Mouse (Mus musculus) heart, embryonic 14.5 days (tissue): ENCODE measurements around the gene Myh3. TPM values are rescaled to one million over a fixed set of nuclear protein-coding genes. Genes with fewer than 3 reads are reported as not detected.

Experiments
- ATAC-seq: fragments of 200-750 bp; cut with Nextera tagmentation; 2 replicates; pipeline ENCODE4 v1.8.0; 2017; ENCODE audit warnings: low read depth, moderate TSS enrichment; ENCODE audit not compliant: insufficient number of reproducible peaks, insufficient read depth, low FRiP score
- H3K27ac ChIP-seq, 2 experiments: fragments of 200-500 bp in 1 of 2; fragments of 300-500 bp in 1 of 2; sonication (generic) in 1 of 2; replicated peaks in 1 of 2; 2 replicates each; pipeline ENCODE4 v1.5.1; 2012 to 2014; ENCODE audit warnings: low read depth in 2 of 2, low read length in 2 of 2, control low read depth in 1 of 2, mild to moderate bottlenecking in 1 of 2, mixed read lengths in 1 of 2; ENCODE audit not compliant: control insufficient read depth in 1 of 2, insufficient read depth in 1 of 2
- H3K27me3 ChIP-seq: fragments of 300-500 bp; sonication (generic); 2 replicates; pipeline ENCODE4 v1.6.1; 2014; ENCODE audit warnings: mild to moderate bottlenecking, low read length, control low read depth; ENCODE audit not compliant: control insufficient read depth, insufficient read depth
- H3K36me3 ChIP-seq: fragments of 300-500 bp; sonication (generic); 2 replicates; pipeline ENCODE4 v1.6.1; 2014; ENCODE audit warnings: mild to moderate bottlenecking, control low read depth, low read length, mixed read lengths; ENCODE audit not compliant: control insufficient read depth, insufficient read depth
- H3K4me1 ChIP-seq, 2 experiments: fragments of 200-500 bp in 1 of 2; fragments of 300-500 bp in 1 of 2; sonication (generic) in 1 of 2; 2 replicates each; pipeline ENCODE4 v1.6.1; 2012 to 2014; ENCODE audit warnings: low read length in 2 of 2, control low read depth in 1 of 2, mixed read lengths in 1 of 2; ENCODE audit not compliant: control insufficient read depth in 2 of 2, insufficient read depth in 2 of 2
- H3K4me2 ChIP-seq: fragments of 300-500 bp; sonication (generic); 2 replicates; pipeline ENCODE4 v1.6.1; 2014; ENCODE audit warnings: mild to moderate bottlenecking, low read length
- H3K4me3 ChIP-seq, 2 experiments: fragments of 200-500 bp in 1 of 2; fragments of 300-500 bp in 1 of 2; sonication (generic) in 1 of 2; 2 replicates each; pipeline ENCODE4 v1.5.1; 2012 to 2014; ENCODE audit warnings: low read length in 2 of 2, mild to moderate bottlenecking in 2 of 2, control low read depth in 1 of 2, low read depth in 1 of 2, moderate library complexity in 1 of 2; ENCODE audit not compliant: control insufficient read depth in 1 of 2, insufficient read depth in 1 of 2
- H3K9ac ChIP-seq: fragments of 300-500 bp; sonication (generic); 2 replicates; pipeline ENCODE4 v1.6.1; 2014; ENCODE audit warnings: mild to moderate bottlenecking, low read length
- H3K9me3 ChIP-seq: fragments of 300-500 bp; sonication (generic); 2 replicates; pipeline ENCODE4 v1.6.1; 2016; ENCODE audit warnings: low read length, control low read depth; ENCODE audit not compliant: control insufficient read depth
- WGBS: fragments of 180-500 bp; shearing (Covaris S2); extraction: QIAGEN DNeasy Blood & Tissue Kit; methylation state at CpG from one replicate; pipeline ENCODE4 v1.1.7; 2014; 5-methylcytosine and 5-hydroxymethylcytosine counted together
- polyA plus RNA-seq: library from polyadenylated mRNA; unstranded; fragments of >200 nt; fragmentation: Nextera tagmentation; extraction: Ambion mirVana; gene quantifications from 2 replicates; pipeline ENCODE4 v1.2.1, GENCODE M21; 2014

Gene Myh3
- polyA plus RNA-seq, 1 experiment from 2014 or later = 0.57 TPM

- no peaks in the 10 kb centered on the region for H3K27me3 ChIP-seq
- H3K4me3 ChIP-seq = no peak overlapping the region
- no peaks in the 10 kb centered on the region for H3K36me3 ChIP-seq
- no peaks in the 10 kb centered on the region for H3K9me3 ChIP-seq
- H3K9ac ChIP-seq = no peak overlapping the region
- WGBS = 43% methylated on average over 11 of the region's 11 CpGs
- no peak overlapping the region for H3K27ac ChIP-seq
- no peaks in the 10 kb centered on the region for H3K4me1 ChIP-seq
- H3K4me2 ChIP-seq = no peak overlapping the region
- no peak for ATAC-seq
Measured at GRCm38 (mm10) chr11:67112851-67113202, 34.7 kb downstream of the Myh3 start.

- WGBS = 85% methylated on average over 6 of the region's 6 CpGs
Measured at GRCm38 (mm10) chr11:67113381-67113780, 35.3 kb downstream of the Myh3 start.

GRCm38 (mm10) chr11:67114261-67114660 lies 36.2 kb downstream of the Myh3 start:
- H3K9me3 ChIP-seq = no peaks in the 10 kb centered on the region
- no peaks in the 10 kb centered on the region for H3K4me1 ChIP-seq
- WGBS = 86% methylated on average over 5 of the region's 5 CpGs
- no peak overlapping the region for H3K4me3 ChIP-seq
- H3K4me2 ChIP-seq = no peak overlapping the region
- ATAC-seq = no peak
- H3K36me3 ChIP-seq = no peaks in the 10 kb centered on the region
- no peak overlapping the region for H3K9ac ChIP-seq
- no peaks in the 10 kb centered on the region for H3K27me3 ChIP-seq
- H3K27ac ChIP-seq = no peak overlapping the region

More at GRCm38 (mm10) chr11:67113381-67113780, 35.3 kb downstream of the Myh3 start:
- Histone ChIP-seq H3K36me3 (no peaks in the 10 kb centered on the region), H3K4me3 (no peak overlapping the region), H3K27ac (no peak overlapping the region), H3K27me3 (no peaks in the 10 kb centered on the region), H3K4me1 (no peaks in the 10 kb centered on the region), H3K9me3 (no peaks in the 10 kb centered on the region), H3K9ac (no peak overlapping the region), H3K4me2 (no peak overlapping the region)
- no peak for ATAC-seq

- Histone ChIP-seq H3K9ac (no peak overlapping the region), H3K27me3 (no peaks in the 10 kb centered on the region), H3K9me3 (no peaks in the 10 kb centered on the region), H3K36me3 (no peaks in the 10 kb centered on the region), H3K4me1 (no peaks in the 10 kb centered on the region), H3K4me2 (no peak overlapping the region), H3K27ac (no peak overlapping the region), H3K4me3 (no peak overlapping the region)
- 75% methylated on average over 12 of the region's 12 CpGs for WGBS
- no peak for ATAC-seq
Measured at GRCm38 (mm10) chr11:67114901-67115300, 36.8 kb downstream of the Myh3 start.

GRCm38 (mm10) chr11:67116725-67117124 lies 38.6 kb downstream of the Myh3 start:
- Histone ChIP-seq H3K27ac (no peak overlapping the region), H3K9ac (no peak overlapping the region), H3K4me1 (no peaks in the 10 kb centered on the region), H3K9me3 (no peaks in the 10 kb centered on the region), H3K27me3 (no peaks in the 10 kb centered on the region), H3K36me3 (no peaks in the 10 kb centered on the region), H3K4me2 (no peak overlapping the region), H3K4me3 (no peak overlapping the region)
- WGBS = 68% methylated on average over 5 of the region's 5 CpGs
- no peak for ATAC-seq

GRCm38 (mm10) chr11:67119539-67120070 lies 41.5 kb downstream of the Myh3 start:
- Histone ChIP-seq H3K9ac (no peak overlapping the region), H3K36me3 (no peaks in the 10 kb centered on the region), H3K4me1 (no peaks in the 10 kb centered on the region), H3K9me3 (no peaks in the 10 kb centered on the region), H3K4me3 (no peak overlapping the region), H3K4me2 (no peak overlapping the region), H3K27me3 (no peaks in the 10 kb centered on the region), H3K27ac (no peak overlapping the region)
- no peak for ATAC-seq
- WGBS = 38% methylated on average over 4 of the region's 4 CpGs

GRCm38 (mm10) chr11:67120697-67121294 lies 42.7 kb downstream of the Myh3 start:
- Histone ChIP-seq H3K4me1 (no peaks in the 10 kb centered on the region), H3K4me2 (no peak overlapping the region), H3K27ac (no peak overlapping the region), H3K9me3 (no peaks in the 10 kb centered on the region), H3K9ac (no peak overlapping the region), H3K4me3 (no peak overlapping the region), H3K27me3 (no peaks in the 10 kb centered on the region), H3K36me3 (no peaks in the 10 kb centered on the region)
- WGBS = 57% methylated on average over 12 of the region's 12 CpGs
- ATAC-seq = no peak

GRCm38 (mm10) chr11:67124943-67125342 lies 46.8 kb downstream of the Myh3 start:
- WGBS = 86% methylated on average over 7 of the region's 7 CpGs
- Histone ChIP-seq H3K27me3 (no peaks in the 10 kb centered on the region), H3K36me3 (no peaks in the 10 kb centered on the region), H3K4me2 (no peak overlapping the region), H3K4me1 (no peaks in the 10 kb centered on the region), H3K4me3 (no peak overlapping the region), H3K9me3 (no peaks in the 10 kb centered on the region), H3K27ac (no peak overlapping the region), H3K9ac (no peak overlapping the region)
- ATAC-seq = no peak
